Mouse (Mus musculus): ENCODE results near the gene Vmn1r2. TPM values are rescaled to one million over a fixed set of nuclear protein-coding genes. Genes with fewer than 3 reads are reported as not detected.
"Not testable (repeated sequence)": the region's sequence is repeated elsewhere in the genome, so short reads cannot be mapped to it uniquely, and the experiment has no call there.

The Vmn1r2 gene
- polyA plus RNA-seq, 1 experiment from 2014 or later: not detected

GRCm38 (mm10) chr4:3185258-3185657 lies 18.1 kb downstream of the Vmn1r2 start, which contains the start of gene Vmn1r3:
Gene Vmn1r3 (minus strand): TSS chr4:3185358.
- not testable (repeated sequence) for H3K9me3 ChIP-seq (ENCODE audit: control insufficient read depth); H3K4me2 ChIP-seq (replicated peaks; ENCODE audit: low read depth); H3K4me1 ChIP-seq (replicated peaks; ENCODE audit: control insufficient read depth, insufficient read depth, low read length); H3K27ac ChIP-seq (ENCODE audit: low read depth, low read length); H3K27me3 ChIP-seq (replicated peaks; ENCODE audit: control insufficient read depth, insufficient read depth, low read length); H3K36me3 ChIP-seq (ENCODE audit: control insufficient read depth, insufficient read depth); H3K4me3 ChIP-seq (ENCODE audit: low read depth, low read length); ATAC-seq; H3K9ac ChIP-seq (ENCODE audit: low read depth, low read length)
- WGBS: 81% methylated on average over 1 of the region's 1 CpGs

- H3K4me1 ChIP-seq (replicated peaks; ENCODE audit: control insufficient read depth, insufficient read depth, low read length); H3K4me3 ChIP-seq (ENCODE audit: low read depth, low read length); H3K9me3 ChIP-seq (ENCODE audit: control insufficient read depth); H3K4me2 ChIP-seq (replicated peaks; ENCODE audit: low read depth); H3K27me3 ChIP-seq (replicated peaks; ENCODE audit: control insufficient read depth, insufficient read depth, low read length); H3K9ac ChIP-seq (ENCODE audit: low read depth, low read length); ATAC-seq; H3K27ac ChIP-seq (ENCODE audit: low read depth, low read length); H3K36me3 ChIP-seq (ENCODE audit: control insufficient read depth, insufficient read depth): not testable (repeated sequence)
- 50% methylated on average over 1 of the region's 1 CpGs for WGBS
Measured at GRCm38 (mm10) chr4:3209643-3210217, 42.6 kb downstream of the Vmn1r2 start.

- not testable (repeated sequence) for ATAC-seq; H3K9me3 ChIP-seq (ENCODE audit: control insufficient read depth); H3K36me3 ChIP-seq (ENCODE audit: control insufficient read depth, insufficient read depth); H3K9ac ChIP-seq (ENCODE audit: low read depth, low read length); H3K27me3 ChIP-seq (replicated peaks; ENCODE audit: control insufficient read depth, insufficient read depth, low read length); H3K4me2 ChIP-seq (replicated peaks; ENCODE audit: low read depth); H3K4me1 ChIP-seq (replicated peaks; ENCODE audit: control insufficient read depth, insufficient read depth, low read length); H3K27ac ChIP-seq (ENCODE audit: low read depth, low read length); H3K4me3 ChIP-seq (ENCODE audit: low read depth, low read length)
- 68% methylated on average over 3 of the region's 4 CpGs for WGBS
Measured at GRCm38 (mm10) chr4:3213349-3213748, 46.2 kb downstream of the Vmn1r2 start.

- not testable (repeated sequence) for H3K4me3 ChIP-seq (ENCODE audit: low read depth, low read length); H3K36me3 ChIP-seq (ENCODE audit: control insufficient read depth, insufficient read depth); H3K27me3 ChIP-seq (replicated peaks; ENCODE audit: control insufficient read depth, insufficient read depth, low read length); H3K9ac ChIP-seq (ENCODE audit: low read depth, low read length); H3K9me3 ChIP-seq (ENCODE audit: control insufficient read depth); H3K27ac ChIP-seq (ENCODE audit: low read depth, low read length); H3K4me1 ChIP-seq (replicated peaks; ENCODE audit: control insufficient read depth, insufficient read depth, low read length); H3K4me2 ChIP-seq (replicated peaks; ENCODE audit: low read depth); ATAC-seq
- 53% methylated on average over 2 of the region's 2 CpGs for WGBS
Measured at GRCm38 (mm10) chr4:3216382-3216781, 49.3 kb downstream of the Vmn1r2 start.

Other genes with a start within 250 kb of the Vmn1r2 start
- gene Vmn1r3, start 18.0 kb downstream of the Vmn1r2 start, polyA plus RNA-seq (2015; fragmentation: Nextera tagmentation; extraction: Ambion mirVana): not detected in 2 replicates

Measured in intestine, postnatal 0 days (tissue).